Mouse (Mus musculus): Measurements from ENCODE around the gene Tspan9.
A peak's percentile ranks its signal among the peaks of the same experiment; 100 is the strongest.

Tspan9 gene

DNA sequence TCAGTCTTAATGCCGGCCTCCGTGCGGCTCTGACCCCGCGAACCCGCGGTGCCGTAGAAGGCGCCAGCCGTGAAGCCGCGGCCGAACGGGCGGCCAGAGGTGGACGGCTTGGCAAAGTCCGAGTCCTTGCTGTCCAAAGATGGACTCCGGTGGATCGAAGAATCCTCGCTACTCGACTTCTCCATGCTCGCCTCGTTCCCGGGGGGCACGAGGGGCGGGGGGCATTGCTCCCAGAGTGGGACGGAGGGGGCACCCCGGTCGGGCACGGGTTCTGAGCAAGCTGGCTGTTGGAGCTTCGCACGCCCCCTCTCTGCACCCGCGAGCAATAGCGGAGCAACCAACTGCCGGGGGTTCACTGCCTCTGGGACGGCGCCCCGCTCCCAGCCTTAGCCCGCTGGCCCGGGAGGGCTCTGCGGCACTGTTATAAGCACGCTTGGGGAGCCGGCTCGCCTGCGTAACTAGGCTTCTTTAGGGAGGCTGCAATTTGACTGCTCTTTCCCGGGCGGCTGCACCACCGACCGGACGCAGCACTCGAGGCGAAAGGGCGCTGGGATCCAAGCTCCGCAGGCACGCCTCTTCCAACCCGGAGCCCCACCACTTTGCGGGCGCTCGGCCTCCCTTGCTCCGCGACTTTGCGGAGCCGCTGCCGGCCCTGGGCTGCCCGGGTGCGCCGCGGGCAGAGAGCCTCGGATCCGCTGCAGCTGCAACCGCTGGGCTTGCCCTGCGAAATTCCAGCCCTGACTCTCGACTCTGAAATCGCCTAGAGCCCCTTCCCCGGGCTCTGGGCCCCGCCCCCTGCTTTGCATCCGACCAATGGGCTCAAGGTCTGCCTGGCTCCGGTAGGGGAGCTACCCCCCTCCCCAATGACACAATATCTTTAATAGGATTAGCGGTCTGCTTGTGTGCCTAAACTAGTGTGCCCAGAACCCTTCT lies 108.8 kb downstream of the Tspan9 start:
- peak; percentile 95 for DNase-seq

DNA sequence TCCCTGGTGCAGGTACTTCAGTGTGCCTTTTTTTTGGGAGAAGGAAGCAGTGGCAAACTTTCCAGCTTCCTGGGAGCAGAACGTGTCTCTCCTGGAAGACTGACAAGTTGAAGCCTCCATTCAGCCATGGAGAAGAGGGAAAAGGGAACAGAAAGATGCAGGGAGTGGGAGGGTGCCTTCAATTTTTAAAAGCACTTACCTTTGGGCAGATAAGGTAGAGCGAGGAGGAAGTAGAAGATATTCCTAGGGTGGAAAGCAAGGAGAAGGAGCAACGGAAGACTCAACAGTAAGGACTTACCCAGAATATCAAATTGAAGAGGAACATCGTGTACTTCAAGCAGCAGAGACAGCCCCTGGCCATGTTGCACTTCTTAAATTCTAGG lies 109.5 kb downstream of the Tspan9 start:
- no peak for DNase-seq

DNA sequence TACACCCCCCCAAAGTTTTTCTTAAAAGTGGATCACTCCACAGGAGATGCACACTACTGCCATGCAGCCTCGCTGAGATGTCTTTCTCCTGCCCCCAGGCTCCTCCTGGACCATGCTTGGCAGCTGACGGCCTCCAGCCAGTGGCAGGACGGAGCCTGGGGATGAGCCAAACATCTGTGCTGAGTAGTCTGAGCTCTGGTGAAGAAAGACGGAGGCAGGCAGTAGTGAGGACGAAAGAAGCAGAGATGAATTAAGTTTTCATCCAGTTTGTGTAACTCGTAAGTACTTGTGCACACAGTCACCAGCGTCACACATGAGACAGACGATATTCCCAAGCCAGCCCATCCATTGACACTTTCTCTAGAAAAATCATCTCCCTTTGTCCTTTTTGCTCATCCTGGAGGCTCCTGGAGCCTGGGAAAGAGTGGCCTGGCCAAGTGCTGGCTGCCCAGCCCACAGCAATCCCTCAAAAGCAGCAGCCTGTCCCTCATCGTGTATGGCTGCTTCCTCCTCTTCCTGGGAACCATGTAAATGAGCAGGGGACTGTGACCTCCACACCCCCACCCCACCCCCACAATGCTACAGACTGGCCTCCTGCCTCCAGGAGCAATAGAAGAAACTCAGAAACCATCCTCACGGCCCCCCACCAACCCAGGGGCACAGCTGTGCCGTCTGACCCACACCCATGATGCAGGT lies 110.1 kb downstream of the Tspan9 start:
- no peak for DNase-seq

DNA sequence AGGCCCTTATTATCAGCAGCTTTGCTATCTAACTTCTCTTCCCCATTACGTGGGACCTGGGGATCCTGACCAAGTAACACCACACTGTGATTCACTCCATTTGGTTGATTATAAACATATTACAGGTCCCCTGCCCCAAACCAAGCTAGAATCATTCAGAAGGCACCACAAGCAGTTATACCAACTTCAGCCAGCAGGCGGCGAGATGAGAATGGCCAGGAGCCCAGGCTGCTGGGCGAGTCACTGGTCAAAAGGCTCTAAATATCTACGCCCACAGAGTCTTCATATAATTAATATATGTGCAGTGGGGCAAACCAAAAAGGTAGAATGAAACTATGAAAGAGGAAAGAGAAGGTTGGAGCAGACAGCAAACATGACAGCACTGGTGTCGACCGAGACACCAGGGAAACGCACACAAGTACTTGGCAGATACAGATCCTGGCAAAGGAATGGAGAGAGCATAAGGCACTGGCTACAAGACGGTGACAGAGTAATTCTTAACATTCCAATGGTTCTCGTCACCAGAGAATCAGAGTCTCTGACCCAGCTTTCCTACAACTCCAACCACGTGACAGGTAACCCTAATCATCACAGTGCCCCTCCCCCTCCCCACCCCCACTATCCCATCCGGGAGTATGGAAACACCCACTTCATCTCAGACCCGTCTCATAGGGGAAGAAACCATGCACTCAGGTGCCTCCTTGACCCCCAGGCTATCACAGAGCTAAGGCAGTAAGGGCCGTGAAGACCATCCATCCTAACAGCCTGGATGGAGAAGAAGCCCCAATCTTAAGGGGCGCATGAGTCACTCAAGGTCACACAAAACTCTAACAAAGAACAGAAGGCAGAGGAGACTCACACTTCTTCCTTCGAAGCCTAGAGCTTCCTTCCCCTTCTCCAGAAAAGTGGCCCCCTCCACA lies 110.9 kb downstream of the Tspan9 start:
- DNase-seq, result peak; percentile 88

DNA sequence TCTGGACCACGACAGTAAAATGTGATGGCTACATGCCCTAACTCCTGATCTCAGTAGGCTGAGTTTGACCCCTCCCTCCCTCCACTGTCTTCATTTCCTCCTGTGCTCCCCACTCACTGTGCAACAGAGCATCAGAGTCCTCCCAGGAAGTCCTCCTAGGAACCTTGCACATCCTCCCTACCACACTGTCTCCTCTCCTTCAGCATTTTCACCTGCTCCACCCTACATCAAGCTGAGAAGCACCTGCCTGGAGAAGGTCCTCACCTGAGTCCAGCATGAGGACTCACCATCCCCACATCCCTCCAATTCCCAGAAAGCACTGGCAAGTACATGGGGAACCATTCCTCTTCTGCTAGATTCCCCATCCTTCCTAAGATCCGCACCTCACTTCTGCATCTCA lies 111.8 kb downstream of the Tspan9 start:
- no peak for DNase-seq

DNA sequence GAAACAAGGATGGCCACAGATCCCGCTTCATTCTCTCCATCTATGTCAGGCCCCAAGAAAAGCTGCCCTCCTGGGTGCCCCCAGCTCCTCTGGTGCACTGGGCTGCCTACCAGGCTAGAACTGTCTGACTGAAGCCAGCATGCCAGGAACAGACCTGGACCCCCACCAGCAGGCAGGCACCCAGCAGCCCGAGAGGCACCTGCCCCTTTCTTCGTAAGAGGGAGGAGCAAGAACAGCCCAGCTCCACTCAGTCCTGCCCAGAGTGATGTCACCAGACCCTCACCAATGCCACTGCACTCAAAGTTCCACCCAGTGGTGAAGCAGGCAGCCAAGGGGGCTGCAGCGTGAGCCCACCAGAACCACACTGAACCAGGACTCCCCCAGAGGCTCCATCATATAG lies 112.3 kb downstream of the Tspan9 start:
- no peak for DNase-seq

DNA sequence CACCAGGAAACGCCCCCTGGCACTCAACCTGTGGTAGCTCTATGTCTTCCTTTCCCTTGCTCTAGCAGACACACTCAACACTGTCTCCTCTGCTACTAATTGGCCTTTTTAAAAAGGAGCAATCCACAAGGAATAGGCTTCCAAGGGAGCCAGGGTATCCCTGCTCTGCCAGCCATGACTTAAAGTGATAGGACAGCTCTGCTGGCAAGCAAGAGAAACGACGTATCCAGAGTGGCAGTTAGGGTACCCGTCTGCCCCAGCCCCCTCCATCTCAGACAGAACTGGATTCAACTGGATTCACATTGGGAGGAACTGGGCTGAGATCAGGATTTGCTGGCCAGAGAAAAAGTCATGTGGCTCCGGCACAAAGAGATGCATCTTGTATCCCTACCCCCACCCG lies 112.9 kb downstream of the Tspan9 start:
- DNase-seq, result no peak

DNA sequence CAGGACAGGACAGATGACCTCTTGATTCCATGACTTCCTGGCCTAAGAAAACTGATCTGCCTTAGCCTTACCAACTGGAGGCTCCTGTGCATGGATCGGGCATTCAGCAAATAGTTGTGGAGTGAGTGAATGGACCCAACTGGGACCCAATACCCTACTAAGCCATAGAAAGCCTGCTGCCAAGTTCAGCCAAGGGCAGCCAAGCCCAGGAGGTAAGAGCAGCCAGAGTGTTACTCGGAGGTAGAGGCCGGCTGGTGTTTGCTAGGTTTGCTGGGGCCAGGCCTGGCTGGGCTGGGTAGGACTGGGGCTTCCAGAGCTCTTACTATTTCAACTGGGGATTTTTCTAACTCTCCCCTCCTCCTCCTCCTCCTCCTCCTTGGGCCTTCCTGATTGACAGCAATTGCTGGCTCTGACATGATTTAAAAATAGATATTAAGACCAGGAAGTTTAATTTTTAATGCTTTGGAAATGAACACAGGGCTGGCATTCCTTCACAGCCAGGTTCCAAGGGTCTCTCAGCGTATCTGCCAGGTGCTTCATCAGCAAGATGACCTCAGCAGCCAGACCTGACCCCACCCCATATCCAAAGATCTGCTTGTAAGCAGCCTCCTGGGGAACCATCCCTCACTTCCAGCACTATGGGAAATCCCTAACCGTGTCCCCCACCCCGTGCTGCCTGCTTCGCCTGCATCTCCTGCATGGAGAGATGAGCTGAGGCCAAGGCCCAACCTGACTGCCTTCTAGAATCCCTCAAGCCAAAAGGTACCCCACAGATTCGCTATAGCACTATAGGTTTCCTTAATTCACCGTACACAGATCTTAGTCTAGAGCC lies 113.7 kb downstream of the Tspan9 start:
- no peak for DNase-seq

DNA sequence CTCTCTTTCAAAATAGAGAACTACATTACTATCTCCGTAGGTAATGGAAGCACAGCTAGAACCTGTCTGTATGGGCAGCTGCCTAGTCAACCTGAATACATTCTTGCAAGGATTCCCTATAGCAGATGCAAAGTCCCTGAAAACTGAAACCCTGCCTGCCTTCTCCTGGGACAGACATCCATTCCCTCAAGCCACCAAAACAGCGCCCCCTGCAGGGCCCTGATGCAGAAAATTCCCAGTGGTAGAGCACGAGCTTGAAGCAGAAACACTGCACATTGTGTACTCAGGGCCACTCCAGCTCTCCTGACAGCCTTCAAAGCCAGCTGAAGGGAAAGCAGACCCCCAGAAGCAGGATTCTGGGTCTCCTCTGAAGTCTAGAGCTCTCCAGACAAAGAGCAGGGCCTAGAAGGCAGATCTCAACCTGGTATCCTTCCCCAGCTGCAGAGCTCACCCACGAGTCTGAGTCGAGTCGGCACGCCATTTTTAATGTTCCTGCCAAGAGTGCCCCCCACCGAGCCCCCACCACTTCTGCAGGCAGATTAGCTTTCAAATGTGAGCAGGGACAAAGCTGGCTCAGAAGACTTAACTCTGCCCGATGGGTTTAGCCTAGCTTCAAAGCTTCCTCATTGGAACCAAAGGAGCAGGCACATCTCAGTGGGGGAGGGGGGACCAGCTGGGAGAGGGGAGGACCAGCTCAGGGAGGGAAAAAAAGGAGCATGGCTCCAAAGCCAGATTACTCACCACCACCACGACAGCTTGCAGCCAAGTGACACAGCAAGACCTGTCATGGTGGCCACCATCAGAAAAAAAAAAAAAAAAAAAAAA lies 115.1 kb downstream of the Tspan9 start:
- DNase-seq, result peak; percentile 67

DNA sequence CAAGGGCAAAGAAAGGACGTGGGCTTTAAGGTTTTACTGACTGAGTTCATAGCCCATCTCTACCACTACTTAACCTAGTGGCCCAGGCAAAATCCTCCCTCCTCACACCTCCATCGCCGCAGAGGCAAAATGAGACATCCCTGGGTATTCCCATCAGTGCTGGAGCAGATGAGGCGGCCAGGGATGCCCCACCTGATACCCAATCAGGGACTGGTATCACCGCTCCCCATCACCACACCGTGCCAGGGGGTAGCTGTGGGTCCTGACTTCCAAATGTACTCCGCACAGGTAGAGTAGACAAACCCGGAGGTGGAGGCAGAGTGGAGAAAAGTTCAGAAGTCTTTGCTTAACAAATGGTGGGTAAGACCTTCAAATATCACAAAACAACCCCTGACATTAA lies 117.4 kb downstream of the Tspan9 start:
- DNase-seq, result no peak

DNA sequence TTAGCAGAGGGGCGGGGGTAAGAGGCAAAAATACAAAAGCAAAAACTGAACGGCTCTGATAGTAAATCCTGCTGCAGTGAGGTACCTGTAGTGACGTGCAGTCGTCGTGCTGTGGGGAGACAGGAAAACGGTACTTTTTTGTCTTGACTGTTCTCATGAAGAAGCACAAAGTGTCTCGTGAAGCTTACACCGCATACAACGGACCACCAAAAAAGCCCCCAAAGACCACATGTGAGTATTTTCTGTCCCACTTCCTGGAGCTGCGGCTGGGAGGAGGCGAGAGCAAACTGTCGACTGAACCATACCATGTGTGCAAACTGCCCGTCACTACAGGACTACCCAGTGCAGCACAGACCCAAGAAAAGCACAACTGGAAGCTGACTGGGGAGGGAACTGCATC lies 117.8 kb downstream of the Tspan9 start:
- no peak for DNase-seq

DNA sequence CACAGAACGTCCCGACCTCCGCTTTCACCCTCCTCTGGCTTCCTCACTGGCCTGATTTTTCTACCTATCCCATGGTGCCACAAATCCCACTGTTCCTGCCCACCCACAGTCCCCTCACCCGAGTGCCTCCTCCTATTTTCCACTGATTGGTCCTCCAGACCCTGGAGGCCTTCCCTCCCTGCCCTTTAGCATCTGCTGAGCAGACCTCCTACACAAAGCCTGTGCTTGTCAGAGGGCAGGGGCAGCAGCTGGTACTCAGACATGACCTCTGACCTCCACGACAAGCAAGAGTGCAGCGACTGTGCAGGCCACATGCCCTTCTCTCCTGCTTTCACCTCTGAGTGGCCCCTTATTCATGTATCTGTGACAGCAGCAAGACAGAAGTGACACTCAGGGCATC lies 121.2 kb downstream of the Tspan9 start:
- DNase-seq, result peak; percentile 78

DNA sequence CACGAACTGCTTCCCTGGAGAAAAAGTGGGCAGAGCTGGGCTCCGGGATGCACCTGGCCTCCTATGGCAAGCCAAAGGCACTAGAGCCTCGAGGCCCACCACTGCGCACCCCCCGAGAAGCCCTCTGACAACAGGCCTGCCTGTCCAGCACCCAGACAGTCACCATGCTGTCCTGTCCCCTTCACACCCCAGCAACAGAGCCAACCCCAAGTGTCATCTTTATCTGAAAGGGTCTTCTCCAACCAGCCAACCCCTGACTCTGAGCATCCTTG lies 121.5 kb downstream of the Tspan9 start:
- no peak for DNase-seq

DNA sequence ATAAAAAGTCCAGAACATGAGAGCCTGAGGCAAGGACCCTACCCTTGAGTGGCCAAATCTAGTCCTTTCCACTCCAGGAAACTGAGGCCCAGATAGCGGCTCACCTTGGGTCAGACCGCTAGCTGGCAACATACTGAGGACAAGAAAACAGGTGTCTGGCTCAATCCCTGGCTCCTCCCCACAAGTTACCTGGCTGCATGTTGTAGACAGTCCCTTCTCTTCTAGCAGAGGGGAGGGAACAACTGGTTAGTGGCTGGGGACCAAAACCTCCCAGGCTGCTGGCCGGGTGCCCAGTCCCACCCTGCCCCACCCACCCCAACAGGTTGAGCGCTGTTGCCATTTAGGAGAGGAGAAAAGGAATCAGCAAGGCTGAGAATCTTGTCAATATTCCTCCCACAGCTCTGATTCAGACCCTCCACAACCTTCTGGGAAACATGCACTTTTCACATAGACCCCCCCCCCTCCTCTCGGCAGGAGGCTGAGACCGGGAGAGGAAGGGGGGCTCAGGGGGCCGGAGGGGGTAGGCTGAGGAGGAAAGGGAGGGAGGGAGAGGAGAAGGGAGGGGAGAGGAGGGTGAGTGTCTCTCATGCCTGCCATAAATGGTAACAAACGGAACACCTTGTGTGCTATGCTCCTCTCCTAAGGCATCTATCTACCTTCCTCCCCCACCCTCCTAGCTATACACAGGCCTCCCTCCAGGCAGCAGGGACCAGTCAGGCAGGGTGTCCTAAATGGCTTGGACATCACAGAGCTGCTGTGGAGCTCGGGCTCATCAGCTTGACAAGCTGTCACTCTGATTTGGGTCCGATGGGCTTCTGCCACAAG lies 122.1 kb downstream of the Tspan9 start:
- no peak for DNase-seq

DNA sequence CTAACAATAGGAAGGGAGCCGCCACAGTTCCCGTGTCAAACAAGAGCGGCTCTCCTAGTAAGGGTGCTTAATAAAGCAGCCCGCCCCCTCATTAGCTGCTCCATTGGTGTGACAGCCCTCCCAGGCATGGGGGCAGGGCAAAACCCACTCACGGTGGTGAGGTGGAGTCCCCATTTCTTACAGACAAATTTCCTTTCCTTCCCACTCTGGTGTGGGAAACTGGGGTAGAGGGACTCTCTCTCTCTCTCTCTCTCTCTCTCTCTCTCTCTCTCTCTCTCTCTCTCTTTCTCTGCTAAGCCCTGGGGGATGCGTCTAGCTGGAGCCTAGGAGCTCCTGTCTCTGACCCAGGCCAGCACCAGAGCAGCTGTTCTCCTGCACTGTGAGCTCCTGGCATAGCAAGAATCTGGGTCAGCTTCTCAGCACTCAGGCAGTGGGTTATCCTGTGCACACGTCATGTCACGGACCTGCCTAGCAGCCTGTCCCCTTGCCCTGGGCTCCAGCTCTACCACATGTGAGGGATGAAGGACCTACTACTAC lies 122.8 kb downstream of the Tspan9 start:
- DNase-seq, result no peak

DNA sequence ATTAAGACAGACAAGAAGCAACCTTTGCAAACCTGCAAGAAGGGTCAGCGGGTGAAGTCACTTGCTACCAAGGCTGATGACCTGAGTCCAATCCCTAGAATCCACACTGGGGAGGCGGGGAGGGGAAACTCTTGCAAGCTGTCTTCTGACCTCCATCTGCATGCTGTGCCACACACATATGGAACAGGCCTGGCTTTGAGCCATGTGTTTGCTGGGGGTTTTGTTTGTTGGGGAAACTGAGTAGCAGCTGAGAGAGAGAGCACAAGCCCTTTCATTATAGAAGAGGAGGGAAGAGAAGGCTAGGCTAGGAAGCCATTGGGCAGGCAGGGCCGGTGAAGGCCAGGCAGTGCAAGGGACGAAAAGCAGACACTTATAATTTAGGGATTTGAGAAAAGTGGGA lies 123.3 kb downstream of the Tspan9 start:
- DNase-seq, result no peak

DNA sequence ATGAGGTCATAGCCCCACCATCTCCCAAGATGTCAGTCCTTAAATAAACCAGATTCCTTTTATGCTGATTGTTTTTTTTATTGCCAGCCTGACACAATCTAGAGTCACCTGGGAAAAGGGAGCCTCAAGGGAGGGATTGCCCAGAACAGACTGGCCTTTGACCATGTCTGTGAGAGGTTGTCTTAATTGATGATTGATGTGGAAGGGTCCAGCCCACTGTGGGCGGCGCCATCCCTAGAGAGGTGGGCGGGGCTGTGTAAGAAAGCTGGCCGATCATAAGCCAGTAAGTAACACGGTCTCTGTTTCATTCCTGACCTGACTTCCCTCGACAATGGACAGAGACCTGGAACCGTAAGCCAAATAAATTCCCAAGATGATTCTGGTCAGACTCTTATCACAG lies 124.3 kb downstream of the Tspan9 start:
- no peak for DNase-seq

DNA sequence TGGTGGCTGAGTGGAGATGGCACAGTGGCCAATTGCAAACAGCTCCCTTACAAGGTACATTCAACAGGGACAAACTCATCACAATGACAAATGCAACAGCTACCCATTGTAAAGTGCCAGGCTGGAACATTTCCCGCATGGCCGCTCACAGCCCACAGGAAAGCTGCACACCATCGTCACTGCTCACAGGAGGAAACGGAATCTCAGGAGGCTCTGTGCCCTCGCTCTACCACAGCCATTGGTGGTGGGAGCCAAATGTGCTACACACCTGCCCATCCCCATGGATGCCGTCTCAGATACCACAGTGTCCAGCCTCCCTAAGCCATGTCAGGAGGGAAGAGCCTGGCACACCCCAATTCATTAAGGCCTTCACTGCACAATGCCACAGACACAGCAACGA lies 128.1 kb downstream of the Tspan9 start:
- DNase-seq, result no peak

DNA sequence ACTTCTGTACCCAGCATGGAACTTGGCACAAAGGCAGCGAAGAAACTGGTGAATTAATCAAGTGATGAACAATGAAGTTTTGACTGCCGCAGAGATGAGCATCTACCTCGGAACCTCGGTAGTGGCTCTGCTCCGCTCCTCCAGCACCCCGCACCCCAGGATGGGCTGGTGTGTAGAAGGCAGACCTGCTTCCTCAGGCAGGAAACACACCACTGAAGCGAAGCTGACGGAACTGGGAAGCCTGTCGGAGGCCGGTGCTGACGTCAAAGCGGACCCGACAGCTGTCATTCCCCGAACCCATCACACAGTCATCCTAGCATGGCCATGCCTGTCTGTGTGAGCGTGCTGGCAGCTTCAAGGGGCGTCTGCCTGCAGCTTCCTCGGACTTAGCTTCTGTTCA lies 131.6 kb downstream of the Tspan9 start:
- no peak for DNase-seq

DNA sequence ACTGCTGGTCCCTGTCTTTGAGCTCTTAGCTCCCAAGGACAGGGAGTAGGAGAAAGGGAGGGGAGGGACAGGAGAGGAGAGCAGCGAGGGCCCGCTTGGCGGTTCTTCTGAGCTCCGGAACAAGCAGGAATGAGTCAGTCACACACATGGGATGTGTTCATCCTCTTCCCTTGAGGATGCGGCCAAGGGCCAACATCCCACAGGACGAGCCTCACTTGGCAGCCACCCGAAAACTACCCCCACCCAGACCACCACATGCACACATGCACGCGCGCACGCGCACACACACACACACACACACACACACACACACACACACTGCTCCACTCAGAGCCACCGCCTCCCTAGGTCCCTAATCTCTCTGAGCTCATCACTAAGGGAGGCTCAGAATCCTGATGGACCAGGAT lies 132.3 kb downstream of the Tspan9 start:
- no peak for DNase-seq
